Mouse (Mus musculus): ENCODE data around the gene Trpc6. TPM values are rescaled to one million over a fixed set of nuclear protein-coding genes. Genes with fewer than 3 reads are reported as not detected.

The Trpc6 gene
- polyA plus RNA-seq (2015; fragmentation: Nextera tagmentation; extraction: Ambion mirVana) = 1.6 and 1.7 TPM in 2 replicates

GRCm38 (mm10) chr9:8544041-8544794, at the start of gene Trpc6:
TSS of gene Trpc6 (plus strand) at chr9:8544142.
- H3K4me3 ChIP-seq (replicated peaks) = peak within 1 kb of the TSS; percentile 49
- H3K9me3 ChIP-seq (replicated peaks) = no peaks in the 10 kb centered on the region
- H3K27ac ChIP-seq (replicated peaks) = no peak within 1 kb of the TSS
- peak; percentile 72 for ATAC-seq (ENCODE audit: insufficient number of reproducible peaks, low FRiP score, low TSS enrichment, low read depth)
- WGBS = under 1% methylated on average over 44 of the region's 44 CpGs
- H3K4me2 ChIP-seq (replicated peaks) = peak within 1 kb of the TSS; percentile 94
- H3K4me1 ChIP-seq = no peaks in the 10 kb centered on the region
- peaks cover 20% of the 10 kb centered on the region for H3K27me3 ChIP-seq
- peak within 1 kb of the TSS; percentile 23; the same call in 1 of the 2 replicates for H3K9ac ChIP-seq
- no peaks in the 10 kb centered on the region for H3K36me3 ChIP-seq

- ATAC-seq (ENCODE audit: insufficient number of reproducible peaks, low FRiP score, low TSS enrichment, low read depth) = no peak
- H3K4me2 ChIP-seq (replicated peaks) = no peak overlapping the region
- no peak overlapping the region for H3K9ac ChIP-seq
- no peaks in the 10 kb centered on the region for H3K4me1 ChIP-seq
- H3K27me3 ChIP-seq = no peaks in the 10 kb centered on the region
- no peak overlapping the region for H3K4me3 ChIP-seq (replicated peaks)
- H3K36me3 ChIP-seq = no peaks in the 10 kb centered on the region
- no peaks in the 10 kb centered on the region for H3K9me3 ChIP-seq (replicated peaks)
- H3K27ac ChIP-seq (replicated peaks) = no peak overlapping the region
Observed at GRCm38 (mm10) chr9:8520911-8521310, 23.0 kb upstream of the Trpc6 start.

- Histone ChIP-seq H3K4me1 (no peaks in the 10 kb centered on the region), H3K36me3 (no peaks in the 10 kb centered on the region), H3K27me3 (no peaks in the 10 kb centered on the region), H3K4me3 (replicated peaks) (no peak overlapping the region), H3K9me3 (replicated peaks) (no peaks in the 10 kb centered on the region), H3K4me2 (replicated peaks) (no peak overlapping the region), H3K9ac (no peak overlapping the region), H3K27ac (replicated peaks) (no peak overlapping the region)
- 91% methylated on average over 1 of the region's 1 CpGs for WGBS
- no peak for ATAC-seq (ENCODE audit: insufficient number of reproducible peaks, low FRiP score, low TSS enrichment, low read depth)
Observed at GRCm38 (mm10) chr9:8533670-8534069, 10.3 kb upstream of the Trpc6 start.

- no peak overlapping the region for H3K4me3 ChIP-seq (replicated peaks)
- peaks cover 20% of the 10 kb centered on the region for H3K27me3 ChIP-seq
- ATAC-seq (ENCODE audit: insufficient number of reproducible peaks, low FRiP score, low TSS enrichment, low read depth) = no peak
- no peaks in the 10 kb centered on the region for H3K9me3 ChIP-seq (replicated peaks)
- H3K4me2 ChIP-seq (replicated peaks) = no peak overlapping the region
- no peaks in the 10 kb centered on the region for H3K36me3 ChIP-seq
- H3K4me1 ChIP-seq = no peaks in the 10 kb centered on the region
- H3K27ac ChIP-seq (replicated peaks) = no peak overlapping the region
- H3K9ac ChIP-seq = no peak overlapping the region
- WGBS = 73% methylated on average over 2 of the region's 2 CpGs
Observed at GRCm38 (mm10) chr9:8545236-8545635, 1.3 kb downstream of the Trpc6 start.

GRCm38 (mm10) chr9:8558574-8558973, 14.6 kb downstream of the Trpc6 start:
- ATAC-seq (ENCODE audit: insufficient number of reproducible peaks, low FRiP score, low TSS enrichment, low read depth) = no peak
- no peak overlapping the region for H3K9ac ChIP-seq

GRCm38 (mm10) chr9:8592618-8593017, 48.7 kb downstream of the Trpc6 start:
- Histone ChIP-seq H3K9me3 (replicated peaks) (no peaks in the 10 kb centered on the region), H3K36me3 (no peaks in the 10 kb centered on the region), H3K4me1 (no peaks in the 10 kb centered on the region), H3K27me3 (no peaks in the 10 kb centered on the region), H3K9ac (no peak overlapping the region), H3K4me2 (replicated peaks) (no peak overlapping the region), H3K4me3 (replicated peaks) (no peak overlapping the region), H3K27ac (replicated peaks) (no peak overlapping the region)
- ATAC-seq (ENCODE audit: insufficient number of reproducible peaks, low FRiP score, low TSS enrichment, low read depth) = no peak
- WGBS = 56% methylated on average over 6 of the region's 6 CpGs

More at GRCm38 (mm10) chr9:8558574-8558973, 14.6 kb downstream of the Trpc6 start:
- no peak overlapping the region for H3K4me3 ChIP-seq (replicated peaks)
- H3K36me3 ChIP-seq = no peaks in the 10 kb centered on the region
- H3K27me3 ChIP-seq = no peaks in the 10 kb centered on the region
- WGBS = 77% methylated on average over 1 of the region's 1 CpGs
- no peaks in the 10 kb centered on the region for H3K9me3 ChIP-seq (replicated peaks)
- no peak overlapping the region for H3K27ac ChIP-seq (replicated peaks)
- no peaks in the 10 kb centered on the region for H3K4me1 ChIP-seq
- no peak overlapping the region for H3K4me2 ChIP-seq (replicated peaks)

- Histone ChIP-seq H3K9me3 (replicated peaks) (no peaks in the 10 kb centered on the region), H3K9ac (no peak overlapping the region), H3K27ac (replicated peaks) (no peak overlapping the region), H3K4me3 (replicated peaks) (no peak overlapping the region), H3K27me3 (no peaks in the 10 kb centered on the region), H3K36me3 (no peaks in the 10 kb centered on the region), H3K4me2 (replicated peaks) (no peak overlapping the region), H3K4me1 (no peaks in the 10 kb centered on the region)
- ATAC-seq (ENCODE audit: insufficient number of reproducible peaks, low FRiP score, low TSS enrichment, low read depth) = no peak
- WGBS = 24% methylated on average over 1 of the region's 1 CpGs
Observed at GRCm38 (mm10) chr9:8597089-8597488, 53.1 kb downstream of the Trpc6 start.

- ATAC-seq (ENCODE audit: insufficient number of reproducible peaks, low FRiP score, low TSS enrichment, low read depth) = no peak
- H3K27me3 ChIP-seq = no peaks in the 10 kb centered on the region
- H3K36me3 ChIP-seq = no peaks in the 10 kb centered on the region
- H3K27ac ChIP-seq (replicated peaks) = no peak overlapping the region
- H3K9ac ChIP-seq = no peak overlapping the region
- H3K4me1 ChIP-seq = no peaks in the 10 kb centered on the region
- H3K4me2 ChIP-seq (replicated peaks) = no peak overlapping the region
- H3K4me3 ChIP-seq (replicated peaks) = no peak overlapping the region
- no peaks in the 10 kb centered on the region for H3K9me3 ChIP-seq (replicated peaks)
Observed at GRCm38 (mm10) chr9:8606816-8607491, 63.0 kb downstream of the Trpc6 start.

GRCm38 (mm10) chr9:8634344-8634743, 90.4 kb downstream of the Trpc6 start:
- H3K4me3 ChIP-seq (replicated peaks) = no peak overlapping the region
- no peaks in the 10 kb centered on the region for H3K36me3 ChIP-seq
- H3K27me3 ChIP-seq = no peaks in the 10 kb centered on the region
- H3K4me2 ChIP-seq (replicated peaks) = no peak overlapping the region
- H3K9ac ChIP-seq = no peak overlapping the region
- peak; percentile 73 for ATAC-seq (ENCODE audit: insufficient number of reproducible peaks, low FRiP score, low TSS enrichment, low read depth)
- H3K4me1 ChIP-seq = 0 out of 2 replicates have a peak, but pooled peaks cover 2% of the 10 kb centered on the region
- peak overlapping the region; percentile 68; the same call in 1 of the 2 replicates for H3K27ac ChIP-seq (replicated peaks)
- H3K9me3 ChIP-seq (replicated peaks) = no peaks in the 10 kb centered on the region
- WGBS = 29% methylated on average over 2 of the region's 2 CpGs

- Histone ChIP-seq H3K4me3 (replicated peaks) (no peak overlapping the region), H3K27me3 (no peaks in the 10 kb centered on the region), H3K4me2 (replicated peaks) (no peak overlapping the region), H3K36me3 (no peaks in the 10 kb centered on the region), H3K27ac (replicated peaks) (no peak overlapping the region), H3K9ac (no peak overlapping the region), H3K9me3 (replicated peaks) (no peaks in the 10 kb centered on the region), H3K4me1 (no peaks in the 10 kb centered on the region)
- WGBS = 52% methylated on average over 5 of the region's 5 CpGs
- no peak for ATAC-seq (ENCODE audit: insufficient number of reproducible peaks, low FRiP score, low TSS enrichment, low read depth)
Observed at GRCm38 (mm10) chr9:8643453-8643852, 99.5 kb downstream of the Trpc6 start.

GRCm38 (mm10) chr9:8655347-8655746, 111.4 kb downstream of the Trpc6 start:
- no peak overlapping the region for H3K4me2 ChIP-seq (replicated peaks)

More at GRCm38 (mm10) chr9:8655347-8655746, 111.4 kb downstream of the Trpc6 start:
- no peak for ATAC-seq (ENCODE audit: insufficient number of reproducible peaks, low FRiP score, low TSS enrichment, low read depth)
- Histone ChIP-seq H3K4me1 (no peaks in the 10 kb centered on the region), H3K9ac (no peak overlapping the region), H3K4me3 (replicated peaks) (no peak overlapping the region), H3K27me3 (no peaks in the 10 kb centered on the region), H3K27ac (replicated peaks) (no peak overlapping the region), H3K36me3 (no peaks in the 10 kb centered on the region), H3K9me3 (replicated peaks) (no peaks in the 10 kb centered on the region)

All from embryonic facial prominence, embryonic 15.5 days (tissue).